8 mouse cellular contexts compared by ENCODE assay signal in genomic region chr3:149444854-149445577, GRCm38 (mm10).
DNase-seq lines count a peak whose midpoint lies in the region; ATAC-seq and TF ChIP-seq lines count a peak whose summit lies in the region.

No protein-coding gene starts in this region.

- 8% methylated on average over 15 of the region's 15 CpGs for WGBS in cerebellum, adult 2 months
- WGBS in heart, embryonic 10.5 days, result 8% methylated on average over 15 of the region's 15 CpGs
- WGBS in kidney, embryonic 15.5 days, result 12% methylated on average over 15 of the region's 15 CpGs
- 14% methylated on average over 15 of the region's 15 CpGs for WGBS in liver, embryonic 15.5 days (ENCODE audit: insufficient replicate concordance)
- WGBS in neural tube, embryonic 11.5 days, result 7% methylated on average over 15 of the region's 15 CpGs

- TF ChIP-seq CTCF in cerebellum, adult 2 months (IDR thresholded peaks at IDR 0.05; ENCODE audit: borderline replicate concordance, insufficient read depth, low read depth, low read length), result 0 out of 2 replicates have a peak, but pooled peaks have one; percentile 26

- H3K36me3 ChIP-seq in heart, embryonic 10.5 days, result no peaks in the 10 kb centered on the region
- no peaks in the 10 kb centered on the region for H3K36me3 ChIP-seq in kidney, embryonic 15.5 days
- H3K36me3 ChIP-seq in liver, embryonic 15.5 days (replicated peaks), result no peaks in the 10 kb centered on the region
- H3K36me3 ChIP-seq in neural tube, embryonic 11.5 days (ENCODE audit: control insufficient read depth, insufficient read depth, low read length), result no peaks in the 10 kb centered on the region

- H3K9me3 ChIP-seq in heart, embryonic 10.5 days, result no peaks in the 10 kb centered on the region
- no peaks in the 10 kb centered on the region for H3K9me3 ChIP-seq in kidney, embryonic 15.5 days (replicated peaks)
- no peaks in the 10 kb centered on the region for H3K9me3 ChIP-seq in liver, embryonic 15.5 days (replicated peaks)
- no peaks in the 10 kb centered on the region for H3K9me3 ChIP-seq in neural tube, embryonic 11.5 days (ENCODE audit: control insufficient read depth, low read length)

- 0 out of 2 replicates have a peak overlapping the region, but pooled peaks have one; percentile 31 for H3K9ac ChIP-seq in kidney, embryonic 15.5 days
- no peak overlapping the region for H3K9ac ChIP-seq in liver, embryonic 15.5 days
- no peak overlapping the region for H3K9ac ChIP-seq in neural tube, embryonic 11.5 days (ENCODE audit: low read length)

- H3K4me3 ChIP-seq in cerebellum, adult 2 months (replicated peaks; ENCODE audit: insufficient read depth, low read depth, low read length), result peak overlapping the region; percentile 42
- peak overlapping the region; percentile 60 for H3K4me3 ChIP-seq in heart, embryonic 10.5 days
- peak overlapping the region; percentile 43 for H3K4me3 ChIP-seq in kidney, embryonic 15.5 days (replicated peaks)
- peak overlapping the region; percentile 26 for H3K4me3 ChIP-seq in liver, embryonic 15.5 days (replicated peaks)
- peak overlapping the region; percentile 23 for H3K4me3 ChIP-seq in neural tube, embryonic 11.5 days (ENCODE audit: low read depth, low read length)

- H3K27ac ChIP-seq in cerebellum, adult 2 months (ENCODE audit: insufficient read depth, low read length), result no peak overlapping the region
- H3K27ac ChIP-seq in heart, embryonic 10.5 days, result peak overlapping the region; percentile 70
- no peak overlapping the region for H3K27ac ChIP-seq in kidney, embryonic 15.5 days
- H3K27ac ChIP-seq in liver, embryonic 15.5 days (replicated peaks), result no peak overlapping the region
- H3K27ac ChIP-seq in neural tube, embryonic 11.5 days (ENCODE audit: low read depth, low read length), result no peak overlapping the region

- peak overlapping the region; percentile 62 for H3K4me2 ChIP-seq in kidney, embryonic 15.5 days
- H3K4me2 ChIP-seq in liver, embryonic 15.5 days, result peak overlapping the region; percentile 46
- H3K4me2 ChIP-seq in neural tube, embryonic 11.5 days (ENCODE audit: low read depth), result peak overlapping the region; percentile 39

- no peak for TF ChIP-seq POLR2A in cerebellum, adult 2 months (IDR thresholded peaks at IDR 0.05; ENCODE audit: borderline replicate concordance, insufficient read depth, low read length)

- ATAC-seq in kidney, embryonic 15.5 days (replicated peaks; ENCODE audit: low FRiP score), result peak; percentile 76
- no peak for ATAC-seq in liver, embryonic 15.5 days (ENCODE audit: insufficient read depth)
- peak; percentile 62 for ATAC-seq in neural tube, embryonic 11.5 days (ENCODE audit: insufficient read depth, low FRiP score, low TSS enrichment)
- ATAC-seq in inflammation-experienced regulatory T-cells, adult 6 months, result no peak

- peak; percentile 20 to 22 for DNase-seq in cerebellum, adult 2 months
- no peak for DNase-seq in cerebellum, adult 9-11 months
- DNase-seq in cerebellum, postnatal 25 days, result peak; percentile 33 to 44
- DNase-seq in heart, embryonic 10.5 days (ENCODE audit: low spot score), result no peak
- peak; percentile 40 for DNase-seq in neural tube, embryonic 11.5 days (ENCODE audit: low spot score)

- no peaks in the 10 kb centered on the region for H3K4me1 ChIP-seq in cerebellum, adult 2 months (ENCODE audit: control insufficient read depth, insufficient read depth, low read length)
- 0 out of 2 replicates have a peak, but pooled peaks cover 2% of the 10 kb centered on the region for H3K4me1 ChIP-seq in heart, embryonic 10.5 days
- H3K4me1 ChIP-seq in kidney, embryonic 15.5 days, result peaks cover 4% of the 10 kb centered on the region
- H3K4me1 ChIP-seq in liver, embryonic 15.5 days (replicated peaks), result no peaks in the 10 kb centered on the region
- no peaks in the 10 kb centered on the region; the same call in 1 of the 2 replicates for H3K4me1 ChIP-seq in neural tube, embryonic 11.5 days (ENCODE audit: control insufficient read depth, insufficient read depth, low read length)

- no peaks in the 10 kb centered on the region for H3K27me3 ChIP-seq in cerebellum, adult 2 months (ENCODE audit: control insufficient read depth, insufficient read depth, low read length)
- H3K27me3 ChIP-seq in heart, embryonic 10.5 days (ENCODE audit: insufficient read depth, poor library complexity, severe bottlenecking), result no peaks in the 10 kb centered on the region
- no peaks in the 10 kb centered on the region; the same call in 1 of the 2 replicates for H3K27me3 ChIP-seq in kidney, embryonic 15.5 days
- H3K27me3 ChIP-seq in liver, embryonic 15.5 days, result no peaks in the 10 kb centered on the region
- H3K27me3 ChIP-seq in neural tube, embryonic 11.5 days (ENCODE audit: control insufficient read depth, insufficient read depth, low read length), result no peaks in the 10 kb centered on the region

Comparison
In these comparisons a context has a peak if more than half of its experiments do, and no peak if none do; other contexts are left out.
1. DNase-seq: peak in cerebellum, adult 2 months (2 of 2), cerebellum, postnatal 25 days (2 of 2) and neural tube, embryonic 11.5 days (single experiment); none in cerebellum, adult 9-11 months (single experiment) and heart, embryonic 10.5 days (single experiment).
2. ATAC-seq: peak in kidney, embryonic 15.5 days (single experiment) and neural tube, embryonic 11.5 days (single experiment); none in liver, embryonic 15.5 days (single experiment) and inflammation-experienced regulatory T-cells, adult 6 months (single experiment).
3. Peak in every context shown above with its lines, with median percentiles within 50 percentile points of each other: H3K4me3 ChIP-seq and H3K4me2 ChIP-seq.